Mouse (Mus musculus) small intestine, adult 2 months (tissue): Measurements from ENCODE around the gene Leng1.

ENCODE experiments used
- CTCF ChIP-seq: fragments of 200-500 bp; IDR thresholded peaks from 2 replicates; pipeline ENCODE4 v1.5.1; 2012; ENCODE audit warnings: low read depth, mild to moderate bottlenecking, control low read depth, inconsistent platforms, low read length, moderate library complexity, mixed read lengths; ENCODE audit not compliant: insufficient replicate concordance, insufficient read length; ENCODE audit errors: extremely low read depth
- POLR2A ChIP-seq: fragments of 200-500 bp; IDR thresholded peaks from 2 replicates; pipeline ENCODE4 v1.6.1; 2012; ENCODE audit warnings: low read depth, mild to moderate bottlenecking, control low read depth, inconsistent platforms, low read length, moderate library complexity

DNA sequence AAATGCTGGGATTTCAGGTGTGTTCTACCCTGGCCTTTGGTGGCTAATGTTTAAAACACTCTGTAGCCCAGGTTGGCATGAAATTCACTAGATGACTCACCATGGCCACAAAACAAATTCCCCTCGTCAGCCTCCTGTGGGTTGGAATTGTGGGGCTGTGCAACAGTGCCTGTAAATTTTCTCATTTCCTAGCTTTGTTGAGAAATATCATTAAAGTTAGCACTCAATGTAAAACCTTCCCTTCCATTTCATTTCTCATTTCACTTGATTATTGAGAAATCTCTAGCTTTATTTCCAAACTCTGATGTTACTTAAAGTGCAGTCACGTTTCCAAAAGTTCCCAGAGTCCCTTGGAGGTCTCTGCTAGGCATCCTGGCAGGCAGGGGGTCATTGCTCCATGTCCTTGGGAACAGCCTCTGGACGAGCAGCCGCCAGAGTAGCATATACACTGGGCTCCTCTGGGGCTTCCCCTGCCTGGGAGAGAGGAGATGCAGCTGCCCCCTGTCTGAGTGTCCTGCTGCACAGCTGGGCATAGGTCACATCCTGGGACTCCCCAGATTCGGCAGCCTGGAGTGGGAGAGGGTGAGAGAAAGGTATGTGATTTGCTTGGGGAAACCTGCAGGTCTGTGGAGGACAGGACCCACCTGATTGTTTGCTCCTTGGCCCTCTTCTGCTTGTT is 46.8 kb upstream of the Leng1 start:
- no peak for TF ChIP-seq CTCF
- no peak for TF ChIP-seq POLR2A
